Mouse (Mus musculus) brain, embryonic 14.5 days (tissue): ENCODE measurements around the gene Rfx7. TPM values are rescaled to one million over a fixed set of nuclear protein-coding genes. Genes with fewer than 3 reads are reported as not detected.

Experiments used
- DNase-seq: peaks from one replicate; pipeline ENCODE4 v3.0.0-alpha.2; 2011; ENCODE audit warnings: low read depth
- CTCF ChIP-seq: fragments of 200-500 bp; IDR thresholded peaks from 2 replicates; pipeline ENCODE4 v1.5.1; 2012; ENCODE audit warnings: inconsistent platforms, mild to moderate bottlenecking, moderate library complexity, borderline replicate concordance; ENCODE audit not compliant: insufficient read depth, insufficient read length; ENCODE audit errors: extremely low read depth
- POLR2A ChIP-seq: fragments of 200-500 bp; IDR thresholded peaks from 2 replicates; pipeline ENCODE4 v1.6.1; 2012; ENCODE audit warnings: mild to moderate bottlenecking, inconsistent platforms, borderline replicate concordance; ENCODE audit not compliant: poor library complexity, insufficient read depth, insufficient read length, severe bottlenecking; ENCODE audit errors: extremely low read depth
- polyA plus RNA-seq: library from polyadenylated mRNA; depleted of rRNA; stranded (reverse); fragments of >200 nt; gene quantifications from 2 replicates; pipeline ENCODE4 v1.2.3, GENCODE M21; 2012

Gene Rfx7
- polyA plus RNA-seq, 1 experiment, result 36.9 TPM

DNA sequence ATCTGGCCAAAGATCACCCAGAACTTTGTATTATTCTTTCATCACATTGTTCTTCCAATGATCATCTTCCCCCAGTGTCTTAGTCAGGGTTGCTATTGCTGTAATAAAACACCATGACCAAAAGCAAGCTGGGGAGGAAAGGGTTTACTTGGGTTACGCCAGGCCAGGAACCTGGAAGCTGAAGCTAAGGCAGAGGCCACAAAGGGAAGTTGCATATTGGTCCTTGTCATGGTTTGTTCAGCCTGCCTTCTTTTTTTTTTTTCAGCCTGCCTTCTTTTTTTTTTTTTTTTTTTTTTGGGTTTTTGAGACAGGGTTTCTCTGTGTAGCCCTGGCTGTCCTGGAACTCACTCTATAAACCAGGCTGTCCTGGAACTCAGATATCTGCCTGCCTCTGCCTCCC, 5.9 kb upstream of the Rfx7 start:
- no peak for DNase-seq
- TF ChIP-seq POLR2A, result no peak
- no peak for TF ChIP-seq CTCF

GRCm38 (mm10) chr9:72530237-72530636, 1.8 kb upstream of the Rfx7 start:
- peak; percentile 100 for TF ChIP-seq CTCF
- TF ChIP-seq POLR2A, result no peak
- peak; percentile 96 for DNase-seq

DNA sequence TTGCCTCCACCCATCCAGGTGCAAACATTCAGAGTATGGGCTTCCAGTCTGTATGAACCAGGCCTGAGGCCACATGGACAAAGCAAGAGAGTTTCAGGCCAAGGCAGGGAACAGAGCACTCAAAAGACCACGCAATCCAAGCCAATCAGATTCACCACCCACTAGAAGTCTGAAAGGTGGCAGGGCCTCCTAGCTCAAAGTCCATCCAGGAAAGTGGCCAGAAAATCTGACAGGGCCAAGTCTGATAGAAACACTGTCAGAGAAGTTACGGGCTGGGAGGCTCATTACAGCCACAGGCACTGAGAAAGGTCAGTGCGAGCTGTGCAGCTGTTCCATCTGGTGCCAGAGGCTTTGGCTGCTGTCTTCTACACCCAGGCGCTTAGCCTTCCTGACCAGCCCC, 1.2 kb upstream of the Rfx7 start:
- TF ChIP-seq CTCF (no peak), POLR2A (no peak)
- no peak for DNase-seq

GRCm38 (mm10) chr9:72531291-72531995, 597 bp upstream of the Rfx7 start:
- TF ChIP-seq POLR2A, result peak; percentile 62; the same call in 1 of the 2 replicates
- TF ChIP-seq CTCF, result no peak
- DNase-seq, result peak; percentile 99

DNA sequence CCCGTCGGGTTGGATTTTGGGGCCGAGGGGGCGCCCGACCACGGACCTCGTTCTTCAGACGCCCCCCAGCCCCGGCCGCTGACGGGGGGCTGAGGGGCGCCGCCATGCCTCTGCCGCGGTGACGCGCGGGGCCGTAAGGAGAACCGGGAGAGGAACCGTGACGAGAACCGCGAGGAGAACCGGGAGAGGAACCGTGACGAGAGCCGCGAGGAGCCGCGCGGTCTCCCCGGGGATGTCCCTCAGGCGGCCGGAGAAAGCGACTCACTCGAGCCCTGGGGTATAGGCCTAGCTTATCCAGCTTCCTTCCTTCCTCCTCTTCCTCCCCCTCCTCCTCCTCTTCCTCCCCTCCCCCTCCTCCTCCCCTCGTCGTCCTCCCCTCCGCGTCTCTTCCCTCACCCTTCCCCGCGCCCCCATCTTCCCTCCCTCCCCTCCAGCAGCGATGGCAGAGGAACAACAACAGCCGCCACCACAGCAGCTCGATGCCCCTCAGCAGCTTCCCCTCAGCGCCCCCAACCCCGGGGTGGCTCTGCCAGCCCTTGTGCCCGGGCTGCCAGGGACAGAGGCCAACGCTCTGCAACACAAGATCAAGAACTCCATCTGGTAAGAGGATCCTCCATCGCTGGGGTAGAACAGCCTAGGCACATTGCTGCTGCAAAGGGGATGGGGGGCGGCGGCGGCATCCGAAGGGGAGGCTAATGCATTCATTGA, 495 bp downstream of the Rfx7 start:
- peak; percentile 91 for DNase-seq
- TF ChIP-seq CTCF, result no peak
- no peak for TF ChIP-seq POLR2A

DNA sequence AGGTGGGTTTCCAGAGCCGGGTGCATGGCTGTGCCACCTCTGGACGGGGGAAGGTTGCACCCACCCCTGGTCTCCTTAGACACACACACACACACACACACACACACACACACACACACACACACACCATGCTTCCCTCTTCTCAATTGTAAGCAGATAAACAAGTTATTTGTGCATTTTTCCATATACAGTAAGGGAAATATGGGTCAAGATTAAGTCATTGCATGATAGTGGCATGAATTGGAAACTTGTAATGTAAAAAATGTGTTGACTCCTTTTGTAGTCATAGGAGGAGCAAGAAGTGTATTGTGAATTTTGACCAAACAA, 1.0 kb downstream of the Rfx7 start:
- no peak for TF ChIP-seq POLR2A
- no peak for TF ChIP-seq CTCF
- DNase-seq, result no peak

GRCm38 (mm10) chr9:72534985-72535384, 2.9 kb downstream of the Rfx7 start:
- TF ChIP-seq CTCF (no peak), POLR2A (no peak)
- no peak for DNase-seq

GRCm38 (mm10) chr9:72535394-72535793, 3.4 kb downstream of the Rfx7 start:
- no peak for TF ChIP-seq POLR2A
- TF ChIP-seq CTCF, result no peak
- DNase-seq, result no peak

GRCm38 (mm10) chr9:72537086-72537485, 5.0 kb downstream of the Rfx7 start:
- no peak for DNase-seq
- TF ChIP-seq POLR2A (no peak), CTCF (no peak)

- no peak for DNase-seq
- TF ChIP-seq CTCF (no peak), POLR2A (no peak)
Observed at GRCm38 (mm10) chr9:72543590-72543989, 11.6 kb downstream of the Rfx7 start.

DNA sequence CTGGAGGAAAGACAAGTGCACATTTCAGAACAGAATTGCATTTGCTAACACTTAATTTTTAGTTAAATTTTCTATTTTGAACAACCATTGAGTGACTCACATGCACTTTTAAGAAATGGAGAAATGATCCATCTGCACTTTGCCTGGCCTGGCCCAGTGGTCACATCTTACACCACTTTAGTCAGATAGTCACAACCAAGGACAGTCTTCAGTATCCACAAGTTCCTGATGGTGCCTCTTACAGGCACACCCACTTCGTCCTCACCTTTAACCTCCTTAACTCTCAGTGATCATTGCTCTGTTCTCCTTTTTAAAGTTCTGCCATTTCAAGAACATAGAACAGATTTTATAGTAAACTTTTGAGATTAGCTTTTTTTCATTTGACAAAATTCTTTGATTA, 26.7 kb downstream of the Rfx7 start:
- no peak for TF ChIP-seq CTCF
- TF ChIP-seq POLR2A, result no peak
- DNase-seq, result no peak

GRCm38 (mm10) chr9:72560316-72560715, 28.3 kb downstream of the Rfx7 start:
- TF ChIP-seq CTCF (no peak), POLR2A (no peak)
- DNase-seq, result peak; percentile 74
